Mouse (Mus musculus) erythroblast, embryonic 14.5 days (primary cell): ENCODE data around the gene Ncf2.

Experiments
- GATA1 ChIP-seq: IDR thresholded peaks from 2 replicates; pipeline ENCODE4 v1.6.1; 2012; ENCODE audit warnings: low read length, inconsistent platforms, mixed read lengths
- TAL1 ChIP-seq: IDR thresholded peaks from 3 replicates; pipeline ENCODE4 v1.6.1; 2012; ENCODE audit warnings: low read length, inconsistent platforms, mixed read lengths

- TF ChIP-seq TAL1 (no peak), GATA1 (no peak)
Measured at GRCm38 (mm10) chr1:152871031-152871430, 71.0 kb downstream of the Ncf2 start.
